Mouse (Mus musculus): ENCODE measurements around the gene Gtpbp1. TPM values are rescaled to one million over a fixed set of nuclear protein-coding genes. Genes with fewer than 3 reads are reported as not detected.

Gtpbp1 gene
- polyA plus RNA-seq, 1 experiment: 25.3 TPM

DNA sequence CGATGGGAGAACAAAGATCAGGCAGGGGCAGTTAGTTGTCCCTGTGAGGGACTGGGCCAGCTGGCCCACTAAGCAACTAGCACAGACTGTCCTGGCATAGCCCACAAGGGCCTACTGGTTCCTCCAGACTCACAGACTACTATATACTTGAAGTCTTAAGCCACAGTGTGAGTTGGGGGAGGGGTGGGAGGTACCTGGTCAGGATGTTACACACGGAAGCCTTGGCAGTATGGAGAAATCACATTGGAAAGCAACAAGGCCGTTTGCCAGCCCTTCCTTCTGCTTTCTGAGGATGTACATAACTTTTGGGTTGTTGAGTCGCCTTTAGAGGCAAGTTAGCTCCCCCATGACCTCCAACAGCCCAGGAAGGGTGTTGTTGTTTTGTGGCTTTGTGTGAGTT is 43.0 kb downstream of the Gtpbp1 start:
- H3K4me1 ChIP-seq (ENCODE audit: control insufficient read depth, insufficient read depth, low read length): 0 out of 2 replicates have a peak, but pooled peaks cover 2% of the 10 kb centered on the region
- no peak overlapping the region for H3K27ac ChIP-seq (ENCODE audit: insufficient read depth, low read length)
- no peak for TF ChIP-seq CTCF (IDR thresholded peaks at IDR 0.05; ENCODE audit: borderline replicate concordance, insufficient read depth, low read length)
- no peak for TF ChIP-seq POLR2A (IDR thresholded peaks at IDR 0.05; ENCODE audit: low read depth, low read length)
- no peak overlapping the region for H3K4me3 ChIP-seq (ENCODE audit: insufficient read depth, low read length)

GRCm38 (mm10) chr15:79734311-79734710 is 43.7 kb downstream of the Gtpbp1 start:
- no peak overlapping the region for H3K27ac ChIP-seq (ENCODE audit: insufficient read depth, low read length)
- TF ChIP-seq CTCF (IDR thresholded peaks at IDR 0.05; ENCODE audit: borderline replicate concordance, insufficient read depth, low read length) (no peak), POLR2A (IDR thresholded peaks at IDR 0.05; ENCODE audit: low read depth, low read length) (no peak)

GRCm38 (mm10) chr15:79740739-79741138 is 50.1 kb downstream of the Gtpbp1 start:
- no peak overlapping the region for H3K4me3 ChIP-seq (ENCODE audit: insufficient read depth, low read length)
- no peak overlapping the region for H3K27ac ChIP-seq (ENCODE audit: insufficient read depth, low read length)
- TF ChIP-seq CTCF (IDR thresholded peaks at IDR 0.05; ENCODE audit: borderline replicate concordance, insufficient read depth, low read length) (no peak), POLR2A (IDR thresholded peaks at IDR 0.05; ENCODE audit: low read depth, low read length) (no peak)
- H3K4me1 ChIP-seq (ENCODE audit: control insufficient read depth, insufficient read depth, low read length): peaks cover 7% of the 10 kb centered on the region; the same call in 1 of the 2 replicates

More at GRCm38 (mm10) chr15:79734311-79734710, 43.7 kb downstream of the Gtpbp1 start:
- Histone ChIP-seq H3K4me3 (ENCODE audit: insufficient read depth, low read length) (no peak overlapping the region), H3K4me1 (ENCODE audit: control insufficient read depth, insufficient read depth, low read length) (0 out of 2 replicates have a peak, but pooled peaks cover 2% of the 10 kb centered on the region)

DNA sequence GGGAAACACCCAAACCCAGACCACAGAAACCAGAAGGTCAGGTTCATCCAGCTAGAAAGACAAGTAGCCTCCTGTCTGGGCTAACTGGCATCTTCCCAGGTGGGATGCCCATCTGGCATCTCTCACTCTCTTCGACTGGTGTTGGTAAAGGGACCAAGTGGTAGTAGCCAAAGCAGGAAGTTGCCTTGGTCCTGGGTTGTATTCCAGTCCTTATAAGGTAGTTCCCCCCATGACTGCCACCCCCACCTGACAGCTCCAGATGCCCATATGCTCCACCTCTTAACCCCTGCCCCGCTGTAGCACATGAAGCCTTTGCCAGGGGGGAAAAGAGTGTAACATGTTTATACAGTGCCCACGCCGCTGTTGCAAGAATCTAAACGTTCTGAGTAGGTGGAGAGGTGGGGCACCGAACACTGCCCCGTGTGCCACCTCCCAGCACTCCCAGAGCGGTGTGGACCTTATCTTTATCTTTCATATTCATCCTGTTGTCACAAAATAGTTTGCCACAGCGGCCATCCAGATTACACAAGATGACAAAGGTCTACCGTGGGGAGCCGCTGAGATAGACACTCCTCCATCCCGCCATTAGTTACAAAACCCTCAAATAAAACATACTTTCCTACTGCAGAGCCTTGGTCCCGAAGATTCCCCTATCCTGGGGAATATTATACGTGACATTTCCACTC is 50.7 kb downstream of the Gtpbp1 start:
- peak overlapping the region; percentile 75 for H3K4me3 ChIP-seq (ENCODE audit: insufficient read depth, low read length)
- peak overlapping the region; percentile 35; the same call in 1 of the 2 replicates for H3K27ac ChIP-seq (ENCODE audit: insufficient read depth, low read length)
- H3K4me1 ChIP-seq (ENCODE audit: control insufficient read depth, insufficient read depth, low read length): peaks cover 7% of the 10 kb centered on the region; the same call in 1 of the 2 replicates
- TF ChIP-seq POLR2A (IDR thresholded peaks at IDR 0.05; ENCODE audit: low read depth, low read length) (0 out of 2 replicates have a peak, but pooled peaks have one; percentile 21), CTCF (IDR thresholded peaks at IDR 0.05; ENCODE audit: borderline replicate concordance, insufficient read depth, low read length) (no peak)

GRCm38 (mm10) chr15:79741921-79742705 is 51.5 kb downstream of the Gtpbp1 start, which contains the start of gene Sun2:
Sun2 (minus strand) TSS chr15:79742536.
- TF ChIP-seq POLR2A (IDR thresholded peaks at IDR 0.05; ENCODE audit: low read depth, low read length) (peak; percentile 59), CTCF (IDR thresholded peaks at IDR 0.05; ENCODE audit: borderline replicate concordance, insufficient read depth, low read length) (no peak)
- H3K4me3 ChIP-seq (ENCODE audit: insufficient read depth, low read length): peak within 1 kb of the TSS; percentile 75
- H3K27ac ChIP-seq (ENCODE audit: insufficient read depth, low read length): peak within 1 kb of the TSS; percentile 35; the same call in 1 of the 2 replicates
- peaks cover 7% of the 10 kb centered on the region; the same call in 1 of the 2 replicates for H3K4me1 ChIP-seq (ENCODE audit: control insufficient read depth, insufficient read depth, low read length)

GRCm38 (mm10) chr15:79742706-79743023 is 52.0 kb downstream of the Gtpbp1 start:
- H3K4me3 ChIP-seq (ENCODE audit: insufficient read depth, low read length): peak overlapping the region; percentile 75
- H3K27ac ChIP-seq (ENCODE audit: insufficient read depth, low read length): no peak overlapping the region
- TF ChIP-seq POLR2A (IDR thresholded peaks at IDR 0.05; ENCODE audit: low read depth, low read length) (no peak), CTCF (IDR thresholded peaks at IDR 0.05; ENCODE audit: borderline replicate concordance, insufficient read depth, low read length) (no peak)
- peaks cover 7% of the 10 kb centered on the region; the same call in 1 of the 2 replicates for H3K4me1 ChIP-seq (ENCODE audit: control insufficient read depth, insufficient read depth, low read length)

GRCm38 (mm10) chr15:79744001-79744400 is 53.4 kb downstream of the Gtpbp1 start:
- Histone ChIP-seq H3K4me3 (ENCODE audit: insufficient read depth, low read length) (no peak overlapping the region), H3K4me1 (ENCODE audit: control insufficient read depth, insufficient read depth, low read length) (peaks cover 7% of the 10 kb centered on the region; the same call in 1 of the 2 replicates), H3K27ac (ENCODE audit: insufficient read depth, low read length) (no peak overlapping the region)
- TF ChIP-seq CTCF (IDR thresholded peaks at IDR 0.05; ENCODE audit: borderline replicate concordance, insufficient read depth, low read length) (no peak), POLR2A (IDR thresholded peaks at IDR 0.05; ENCODE audit: low read depth, low read length) (no peak)

DNA sequence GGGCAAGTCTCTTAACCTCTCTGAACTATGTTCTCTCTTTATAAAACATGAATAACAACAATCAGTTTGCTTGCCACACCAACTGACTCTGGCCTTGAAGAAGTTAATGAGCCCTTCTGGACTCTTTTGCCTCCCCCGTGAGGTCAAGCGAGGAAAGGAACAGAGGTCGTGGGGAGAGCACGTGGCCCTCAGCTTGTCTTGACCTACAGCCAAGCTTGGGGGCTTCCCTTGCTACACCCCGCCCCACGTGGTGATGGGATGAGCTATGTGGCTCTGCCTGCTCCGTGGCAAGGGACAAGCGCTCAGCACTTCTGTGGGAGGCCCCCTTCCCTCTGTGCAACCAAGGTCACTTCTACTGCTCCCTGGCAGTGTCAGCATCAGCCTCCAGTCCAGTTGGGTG is 54.1 kb downstream of the Gtpbp1 start:
- no peak overlapping the region for H3K4me3 ChIP-seq (ENCODE audit: insufficient read depth, low read length)
- no peak overlapping the region for H3K27ac ChIP-seq (ENCODE audit: insufficient read depth, low read length)
- TF ChIP-seq CTCF (IDR thresholded peaks at IDR 0.05; ENCODE audit: borderline replicate concordance, insufficient read depth, low read length): no peak
- TF ChIP-seq POLR2A (IDR thresholded peaks at IDR 0.05; ENCODE audit: low read depth, low read length): no peak
- peaks cover 7% of the 10 kb centered on the region; the same call in 1 of the 2 replicates for H3K4me1 ChIP-seq (ENCODE audit: control insufficient read depth, insufficient read depth, low read length)

DNA sequence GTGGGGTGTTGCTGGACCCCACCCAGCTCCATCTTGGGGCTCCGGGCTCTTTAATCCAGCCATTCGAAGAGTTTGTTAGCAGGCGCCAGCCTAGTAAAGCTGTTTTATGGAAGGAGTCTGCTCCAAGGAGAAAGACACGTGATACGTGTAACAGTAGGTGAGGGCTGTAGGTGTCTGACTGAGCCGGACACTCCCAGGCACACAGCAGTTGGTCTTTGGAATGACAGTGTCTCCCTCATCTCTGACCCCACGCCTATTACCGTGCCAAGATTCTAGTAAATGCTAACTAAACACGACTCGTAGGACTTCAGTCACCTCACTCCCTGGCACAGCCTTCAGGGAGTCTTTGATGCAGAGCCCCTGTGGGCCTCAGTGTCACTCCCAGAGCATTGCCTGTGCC is 54.7 kb downstream of the Gtpbp1 start:
- H3K27ac ChIP-seq (ENCODE audit: insufficient read depth, low read length): no peak overlapping the region
- H3K4me3 ChIP-seq (ENCODE audit: insufficient read depth, low read length): no peak overlapping the region
- H3K4me1 ChIP-seq (ENCODE audit: control insufficient read depth, insufficient read depth, low read length): peaks cover 7% of the 10 kb centered on the region; the same call in 1 of the 2 replicates
- TF ChIP-seq CTCF (IDR thresholded peaks at IDR 0.05; ENCODE audit: borderline replicate concordance, insufficient read depth, low read length) (no peak), POLR2A (IDR thresholded peaks at IDR 0.05; ENCODE audit: low read depth, low read length) (no peak)

Data from embryonic fibroblast, embryonic 13.5 days (primary cell).